Mouse (Mus musculus): ENCODE measurements around the gene Rpl22.
A peak's percentile ranks its signal among the peaks of the same experiment; 100 is the strongest.

Gene Rpl22

GRCm38 (mm10) chr4:152338419-152339292, 13.1 kb downstream of the Rpl22 start, which contains the start of gene Chd5:
Gene Chd5 (plus strand): TSS chr4:152338651.
- DNase-seq (ENCODE audit: low read depth, low spot score) = no peak

- DNase-seq (ENCODE audit: low read depth, low spot score) = no peak
Measured at GRCm38 (mm10) chr4:152339293-152339790, 13.8 kb downstream of the Rpl22 start.

DNA sequence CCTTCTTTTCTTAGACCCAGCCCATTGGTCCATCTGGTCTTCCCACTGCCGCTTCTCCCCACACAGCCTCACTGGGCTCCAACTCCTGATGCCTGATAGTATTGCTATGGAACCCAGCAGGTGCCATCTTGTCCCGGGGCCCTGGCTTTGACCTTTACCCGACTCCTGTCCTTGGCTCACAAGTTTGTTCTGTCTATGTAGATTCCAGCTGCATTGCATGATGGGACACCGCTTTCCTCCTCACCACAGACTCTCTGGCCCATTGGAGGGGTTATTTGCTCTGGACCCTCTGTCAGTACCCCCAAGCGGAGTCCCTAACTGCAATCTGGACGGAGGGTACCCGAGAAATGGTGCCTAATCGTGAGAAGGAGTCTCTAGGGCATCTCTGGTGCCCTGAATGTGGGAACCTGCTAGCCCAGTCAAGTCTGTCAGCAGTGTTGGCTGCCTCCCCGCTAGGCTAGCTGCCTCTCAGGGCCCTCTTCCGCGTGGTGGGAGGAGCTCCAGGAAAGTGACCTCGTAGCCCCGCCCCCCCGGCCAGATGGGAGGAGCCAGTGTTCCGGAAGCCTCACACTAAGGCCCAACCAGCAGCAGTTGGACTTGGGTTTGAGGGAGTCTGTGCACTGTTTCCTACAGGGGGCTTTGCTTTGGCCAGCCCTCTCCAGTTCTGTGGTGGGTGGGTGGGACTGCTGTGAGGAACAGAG, 15.2 kb downstream of the Rpl22 start:
- DNase-seq (ENCODE audit: low read depth, low spot score) = no peak

- no peak for DNase-seq (ENCODE audit: low read depth, low spot score)
Measured at GRCm38 (mm10) chr4:152343296-152343695, 17.8 kb downstream of the Rpl22 start.

- no peak for DNase-seq (ENCODE audit: low read depth, low spot score)
Measured at GRCm38 (mm10) chr4:152344651-152345050, 19.1 kb downstream of the Rpl22 start.

DNA sequence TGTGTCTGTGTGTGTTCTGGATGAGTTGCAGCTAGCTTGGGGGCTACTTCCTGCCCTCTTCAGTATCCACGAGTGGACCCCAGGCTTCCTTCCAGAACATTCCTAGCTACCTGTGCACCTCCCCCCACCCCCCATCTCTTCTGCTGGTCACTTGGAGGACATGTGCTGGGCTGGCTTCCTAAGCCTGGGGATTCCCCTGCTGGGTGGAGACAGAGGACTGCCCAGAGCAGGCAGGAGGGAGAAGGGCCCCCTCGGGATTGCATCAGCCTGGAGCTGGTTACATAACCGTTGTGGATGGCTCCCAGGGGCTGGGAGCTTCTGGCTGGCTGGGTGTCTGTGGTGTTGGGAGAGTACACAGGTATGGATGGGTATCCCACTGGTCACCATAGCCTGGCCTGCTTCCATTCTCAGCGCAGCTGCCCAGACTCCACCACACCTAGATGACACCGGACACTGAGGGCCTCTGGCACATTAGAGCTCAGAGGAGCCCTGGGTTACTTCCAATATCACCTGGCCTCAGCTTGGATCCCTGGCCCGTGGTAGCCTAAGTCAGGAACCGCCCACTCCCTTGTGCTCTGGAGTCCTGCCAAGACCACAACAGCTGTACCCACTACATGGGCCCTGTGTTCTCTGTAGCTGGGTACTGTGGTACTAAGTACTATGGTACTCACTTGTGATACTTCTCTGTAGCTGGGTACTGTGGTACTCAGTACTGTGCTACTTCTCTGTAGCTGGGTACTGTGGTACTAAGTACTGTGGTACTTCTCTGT, 19.8 kb downstream of the Rpl22 start:
- peak; percentile 58 for DNase-seq (ENCODE audit: low read depth, low spot score)

DNA sequence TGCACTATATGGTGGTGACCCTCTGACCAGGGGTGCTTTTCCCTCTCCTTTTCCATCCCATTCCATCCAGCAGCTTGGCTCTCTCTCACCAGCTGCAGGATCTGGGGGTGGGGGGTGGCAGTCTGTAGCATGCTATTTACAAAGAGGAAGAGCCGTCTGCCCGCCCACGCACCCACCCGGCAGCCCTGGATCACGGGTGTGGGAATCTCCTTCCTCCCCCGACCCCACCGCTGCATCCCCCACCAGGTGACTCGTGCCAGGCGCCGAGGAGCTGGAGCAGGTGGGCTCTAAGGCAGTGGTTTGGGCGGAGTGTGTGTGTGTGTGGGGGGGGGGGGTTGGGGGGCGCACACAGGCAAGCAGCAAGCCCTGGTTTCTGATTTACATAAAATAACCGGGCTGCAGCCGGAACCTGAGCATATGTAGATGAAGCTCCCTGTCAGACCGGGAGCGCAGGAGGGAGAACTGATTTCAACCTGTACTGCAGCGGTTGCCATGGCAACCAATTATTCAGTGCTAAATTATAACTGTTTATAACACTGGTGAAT, 24.4 kb downstream of the Rpl22 start:
- peak; percentile 95 for DNase-seq (ENCODE audit: low read depth, low spot score)

- peak; percentile 62 for DNase-seq (ENCODE audit: low read depth, low spot score)
Measured at GRCm38 (mm10) chr4:152350722-152351421, 25.3 kb downstream of the Rpl22 start.

DNA sequence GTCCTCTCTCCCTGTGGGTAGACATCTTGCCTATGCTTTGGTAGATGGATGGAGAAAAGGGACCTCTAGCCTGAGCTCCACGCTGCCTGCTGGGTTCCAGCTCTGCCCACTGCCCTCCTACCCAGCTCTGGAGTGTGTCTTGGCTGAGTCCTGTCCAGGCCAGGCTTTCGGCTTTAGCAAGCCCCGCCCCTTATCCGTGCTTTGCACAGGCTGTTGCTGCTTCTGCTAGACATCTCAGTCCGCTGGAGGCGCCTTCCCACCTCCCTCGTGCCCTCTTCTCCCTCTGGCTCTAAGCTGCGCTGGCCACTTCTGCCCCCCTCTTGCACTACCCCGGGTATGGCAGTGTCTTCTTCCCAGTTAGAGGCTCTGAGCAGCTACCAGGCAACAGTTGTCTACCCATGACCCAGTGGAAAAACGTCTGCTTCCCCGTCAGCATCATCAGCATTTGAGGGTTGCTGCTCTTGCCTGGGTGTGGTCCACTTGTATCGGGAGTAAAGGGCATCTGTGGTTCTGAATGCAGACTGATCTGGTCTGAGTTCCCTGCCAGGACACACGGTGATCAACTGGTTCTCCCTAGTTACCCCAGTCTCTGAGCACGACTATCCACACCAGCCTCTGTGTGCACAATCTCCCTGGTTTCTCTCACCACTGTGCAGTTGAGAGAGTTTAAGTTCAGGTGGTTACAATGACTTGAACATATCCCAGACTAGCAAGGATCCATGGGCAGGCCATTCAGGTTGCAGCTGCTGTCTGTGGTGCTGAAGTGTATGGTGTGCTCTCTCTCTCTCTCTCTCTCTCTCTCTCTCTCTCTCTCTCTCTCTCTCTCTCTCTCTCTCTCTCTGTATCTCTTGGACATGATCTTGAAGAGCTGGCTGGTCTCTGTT, 26.1 kb downstream of the Rpl22 start:
- DNase-seq (ENCODE audit: low read depth, low spot score) = no peak

DNA sequence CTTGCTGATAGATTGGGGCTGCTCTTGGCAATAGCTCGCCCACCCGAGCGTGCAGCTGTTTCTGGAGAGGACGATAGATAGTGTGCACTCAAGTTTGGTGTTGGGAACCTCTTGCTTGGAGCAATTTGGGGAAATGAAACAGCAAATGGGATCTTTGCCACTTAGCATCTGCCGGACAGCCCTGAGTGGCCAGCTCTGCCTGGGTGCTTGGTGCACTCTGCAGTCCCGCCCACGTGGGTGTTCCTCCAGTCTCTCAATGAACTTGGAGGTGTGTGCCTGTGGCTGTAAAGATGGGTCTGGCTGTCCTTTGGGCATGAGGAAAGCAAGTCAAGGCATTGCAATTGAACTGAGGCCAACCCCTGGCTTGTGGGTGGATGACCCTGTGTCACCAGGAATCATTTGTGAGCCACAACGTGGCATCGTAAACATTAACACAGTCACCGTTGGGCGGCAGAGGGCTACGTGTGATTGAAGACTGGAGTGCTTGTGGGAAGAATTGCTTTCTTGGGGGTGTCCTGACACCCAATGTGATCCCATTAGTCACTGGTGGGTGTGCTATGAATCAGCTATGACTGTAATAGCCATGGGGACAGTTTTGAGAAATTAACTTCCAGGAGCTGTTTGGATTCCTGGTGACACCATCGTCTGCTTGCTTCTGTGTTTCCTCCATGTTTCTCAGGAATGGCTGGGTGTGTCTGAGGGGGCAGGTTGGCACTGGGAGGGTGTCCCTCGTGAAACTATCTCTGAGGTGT, 28.5 kb downstream of the Rpl22 start:
- no peak for DNase-seq (ENCODE audit: low read depth, low spot score)

GRCm38 (mm10) chr4:152355672-152356071, 30.1 kb downstream of the Rpl22 start:
- DNase-seq (ENCODE audit: low read depth, low spot score) = no peak

GRCm38 (mm10) chr4:152359700-152360099, 34.2 kb downstream of the Rpl22 start:
- no peak for DNase-seq (ENCODE audit: low read depth, low spot score)

- DNase-seq (ENCODE audit: low read depth, low spot score) = no peak
Measured at GRCm38 (mm10) chr4:152360855-152361254, 35.3 kb downstream of the Rpl22 start.

DNA sequence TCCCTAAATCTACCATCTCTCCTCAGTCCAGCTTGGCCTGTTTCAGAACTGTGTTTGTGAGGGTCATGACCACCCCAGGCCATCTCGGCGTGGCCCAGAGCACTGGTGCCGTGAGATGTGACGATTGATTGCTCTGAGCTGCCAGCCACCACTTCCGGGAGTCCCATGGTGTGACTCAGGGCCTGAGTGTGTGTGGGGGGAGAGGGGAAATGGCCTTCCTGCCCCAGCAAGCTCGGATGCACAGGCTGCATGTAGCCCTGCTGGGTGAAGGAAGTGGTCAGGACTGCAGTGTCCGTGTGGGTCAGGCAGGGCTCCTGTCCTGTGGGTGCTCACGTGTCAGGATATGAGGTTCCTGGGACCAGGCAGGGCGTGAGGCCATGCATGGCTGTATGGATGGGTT, 36.6 kb downstream of the Rpl22 start:
- DNase-seq (ENCODE audit: low read depth, low spot score) = no peak

DNA sequence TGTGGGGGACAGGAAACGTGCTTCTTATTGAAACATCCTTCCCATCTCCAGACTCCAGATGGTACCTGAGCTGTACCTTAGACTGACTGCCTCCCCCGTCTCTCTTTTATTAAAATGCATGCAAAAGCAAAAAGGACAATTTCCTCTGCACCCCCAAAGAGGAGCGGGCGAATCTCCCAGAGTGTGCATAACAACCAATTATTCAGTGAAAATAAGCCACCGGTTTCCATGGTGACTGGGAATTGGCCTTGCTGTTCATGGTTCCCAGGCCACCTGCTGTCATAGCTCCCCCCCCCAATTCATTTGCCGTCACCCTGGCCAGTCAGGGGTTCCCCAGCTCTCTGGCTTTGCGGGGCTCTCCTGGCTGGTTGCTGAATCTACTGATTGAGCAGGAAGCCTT, 39.7 kb downstream of the Rpl22 start:
- DNase-seq (ENCODE audit: low read depth, low spot score) = peak; percentile 49

GRCm38 (mm10) chr4:152382528-152383252, 57.1 kb downstream of the Rpl22 start:
- no peak for DNase-seq (ENCODE audit: low read depth, low spot score)

All from telencephalon, adult 2 months (tissue).